Mouse (Mus musculus): ENCODE measurements at regions not wholly inside any gene's neighbourhood (a gene's known extent, or its start where the extent isn't known, plus 50 kb on each side); places are given as distances from the start of the nearest gene placed in this dataset.

- DNase-seq (ENCODE audit: low read depth), result no peak
Measured at GRCm38 (mm10) chr15:8582676-8583075, 62.9 kb upstream of the Gm2310 start.

DNA sequence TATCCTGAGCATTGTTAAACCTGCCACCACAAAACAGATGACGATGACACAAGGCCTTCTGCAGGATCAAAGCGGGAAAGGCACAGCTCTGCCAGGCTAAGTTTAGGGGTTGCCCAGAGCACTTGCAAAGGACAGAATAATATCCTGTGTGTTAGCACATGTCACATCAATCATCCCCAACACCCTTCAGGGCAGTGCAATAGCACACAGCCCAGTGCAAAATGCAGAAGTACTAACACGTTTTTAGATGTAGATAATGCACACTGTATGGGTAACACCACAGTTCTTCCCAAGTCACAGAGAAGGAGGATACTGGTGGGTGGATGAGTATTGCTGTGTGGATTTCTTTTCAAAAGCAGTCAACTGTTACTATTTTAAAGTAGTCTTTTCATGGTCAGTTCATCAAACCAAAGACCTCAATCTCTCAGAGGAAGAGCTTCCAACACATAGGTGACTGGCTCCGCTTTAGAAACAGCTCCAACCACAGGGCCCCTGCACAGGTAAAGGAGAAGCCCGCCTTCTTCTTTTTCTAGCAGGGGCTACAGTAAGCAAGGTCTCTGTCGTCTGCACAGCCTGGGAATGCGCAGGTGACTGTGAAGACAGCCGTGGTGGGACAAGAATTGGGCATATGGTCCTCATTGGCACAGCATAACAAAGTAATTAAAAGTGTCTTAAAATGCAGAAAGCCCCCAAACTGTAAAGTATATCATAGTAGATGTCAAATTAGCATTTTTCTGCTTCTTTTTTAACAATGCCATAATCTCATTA is 61.6 kb upstream of the Gm2310 start:
- no peak for DNase-seq (ENCODE audit: low read depth)

GRCm38 (mm10) chr15:8580077-8580476 is 60.3 kb upstream of the Gm2310 start:
- no peak for DNase-seq (ENCODE audit: low read depth)

DNA sequence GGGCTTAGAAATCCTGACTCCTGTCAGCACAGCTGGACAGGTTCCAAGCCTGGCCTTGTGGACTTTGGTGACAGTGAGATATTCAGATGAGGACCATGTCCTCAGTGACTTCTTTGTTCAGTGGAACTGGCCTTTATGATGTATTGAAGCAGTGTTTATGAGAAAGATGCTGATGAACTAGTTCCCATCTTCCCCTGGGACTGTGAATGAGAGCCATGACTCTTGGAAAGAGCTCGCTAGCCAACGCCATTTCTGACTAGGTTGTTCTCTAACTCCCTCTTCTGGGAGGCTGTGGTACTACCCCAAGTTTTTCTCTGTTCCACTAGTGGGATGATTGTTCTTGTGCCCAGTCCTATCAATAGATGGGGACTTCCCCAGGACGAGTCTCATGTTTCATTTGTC is 57.7 kb upstream of the Gm2310 start:
- DNase-seq (ENCODE audit: low read depth), result peak; percentile 67

GRCm38 (mm10) chr15:8576975-8577374 is 57.2 kb upstream of the Gm2310 start:
- no peak for DNase-seq (ENCODE audit: low read depth)

- no peak for DNase-seq (ENCODE audit: low read depth)
Measured at GRCm38 (mm10) chr15:8569617-8570016, 49.9 kb upstream of the Gm2310 start.

Measured in c-Kit-positive CD71-negative TER-119-negative erythroid progenitor cells, embryonic 14.5 days (primary cell).